Mouse (Mus musculus) small intestine, adult 2 months (tissue): ENCODE measurements around the gene Ankzf1.

Experiments
- CTCF ChIP-seq: fragments of 200-500 bp; IDR thresholded peaks from 2 replicates; pipeline ENCODE4 v1.5.1; 2012; ENCODE audit warnings: low read depth, mild to moderate bottlenecking, control low read depth, inconsistent platforms, low read length, moderate library complexity, mixed read lengths; ENCODE audit not compliant: insufficient replicate concordance, insufficient read length; ENCODE audit errors: extremely low read depth
- POLR2A ChIP-seq: fragments of 200-500 bp; IDR thresholded peaks from 2 replicates; pipeline ENCODE4 v1.6.1; 2012; ENCODE audit warnings: low read depth, mild to moderate bottlenecking, control low read depth, inconsistent platforms, low read length, moderate library complexity

- TF ChIP-seq POLR2A: no peak
- no peak for TF ChIP-seq CTCF
These were observed 38.5 kb downstream of the Ankzf1 start for GRCm38 (mm10) chr1:75230335-75230994.
